Mouse (Mus musculus) CH12.LX (cell line): ENCODE measurements around the gene Ccdc8. TPM values are rescaled to one million over a fixed set of nuclear protein-coding genes. Genes with fewer than 3 reads are reported as not detected.

Experiments used
- DNase-seq: peaks from one replicate; pipeline ENCODE4 v3.0.0-alpha.2; 2013; ENCODE audit errors: extremely low read depth
- H3K27ac ChIP-seq: 2 replicates; pipeline ENCODE4 v1.5.1; 2012; ENCODE audit warnings: low read depth, mild to moderate bottlenecking, control low read depth, moderate library complexity; ENCODE audit not compliant: insufficient read depth
- H3K27me3 ChIP-seq: replicated peaks from 2 replicates; pipeline ENCODE3; 2012; ENCODE audit warnings: inconsistent platforms
- H3K36me3 ChIP-seq, 2 experiments: replicated peaks in 1 of 2; 2 replicates each; pipeline versions ENCODE3 to v1.6.1; 2012; ENCODE audit warnings: inconsistent platforms in 1 of 2, low read length in 1 of 2, mild to moderate bottlenecking in 1 of 2, mixed read lengths in 1 of 2, moderate library complexity in 1 of 2; ENCODE audit not compliant: control insufficient read depth in 1 of 2, insufficient read depth in 1 of 2
- H3K4me1 ChIP-seq, 2 experiments: 2 replicates each; pipeline ENCODE4 v1.6.1; 2012; ENCODE audit warnings: inconsistent platforms in 1 of 2, moderate library complexity in 1 of 2; ENCODE audit not compliant: insufficient read depth in 2 of 2, control insufficient read depth in 1 of 2
- H3K4me2 ChIP-seq: 2 replicates; pipeline ENCODE4 v1.6.1; 2012; ENCODE audit warnings: low read depth, mild to moderate bottlenecking, control low read depth; ENCODE audit not compliant: poor library complexity, insufficient read depth, severe bottlenecking
- H3K4me3 ChIP-seq, 3 experiments: fragments of 150-350 bp in 1 of 3; sonication (generic) in 1 of 3; replicated peaks in 1 of 3; 2 replicates each; pipeline versions ENCODE3 to v1.5.1; 2011 to 2012; ENCODE audit warnings: low read depth in 2 of 3, low read length in 2 of 3, mild to moderate bottlenecking in 2 of 3, moderate library complexity in 2 of 3, control low read depth in 1 of 3, improper control_type of control experiment in 1 of 3, inconsistent platforms in 1 of 3, mixed read lengths in 1 of 3; ENCODE audit not compliant: poor library complexity in 1 of 3
- H3K79me2 ChIP-seq: replicated peaks from 2 replicates; pipeline ENCODE4 v1.6.1; 2012; ENCODE audit warnings: mild to moderate bottlenecking, moderate library complexity; ENCODE audit not compliant: control insufficient read depth, poor library complexity, insufficient read depth, severe bottlenecking; ENCODE audit errors: extremely low read depth
- H3K9ac ChIP-seq: 2 replicates; pipeline ENCODE4 v1.6.1; 2012; ENCODE audit warnings: low read depth, mild to moderate bottlenecking, control low read depth, moderate library complexity; ENCODE audit not compliant: insufficient read depth
- H3K9me3 ChIP-seq: replicated peaks from 2 replicates; pipeline ENCODE3; 2012; ENCODE audit warnings: low read length, inconsistent platforms, mixed read lengths
- CTCF ChIP-seq, 2 experiments: IDR thresholded peaks in 1 of 2; conservative IDR thresholded peaks in 1 of 2; 2 replicates each; pipeline ENCODE4 v1.5.1; 2011 to 2012; ENCODE audit warnings: low read depth in 2 of 2, low read length in 2 of 2, improper control_type of control experiment in 1 of 2, inconsistent platforms in 1 of 2, mild to moderate bottlenecking in 1 of 2, moderate library complexity in 1 of 2
- E2F4 ChIP-seq: IDR thresholded peaks from 2 replicates; pipeline ENCODE4 v1.6.1; 2011; ENCODE audit warnings: low read depth, low read length, improper control_type of control experiment; ENCODE audit not compliant: insufficient replicate concordance
- ELF1 ChIP-seq: IDR thresholded peaks from 2 replicates; pipeline ENCODE4 v1.6.1; 2014; ENCODE audit warnings: low read depth, mild to moderate bottlenecking, inconsistent platforms, low read length, improper control_type of control experiment
- ETS1 ChIP-seq: conservative IDR thresholded peaks from 2 replicates; pipeline ENCODE4 v1.6.1; 2012; ENCODE audit warnings: low read depth, mild to moderate bottlenecking, inconsistent platforms, low read length, improper control_type of control experiment, moderate library complexity
- GABPA ChIP-seq: IDR thresholded peaks from 2 replicates; pipeline ENCODE4 v1.6.1; 2012; ENCODE audit warnings: low read depth, low read length, improper control_type of control experiment, inconsistent platforms; ENCODE audit not compliant: insufficient replicate concordance
- HCFC1 ChIP-seq: IDR thresholded peaks from 2 replicates; pipeline ENCODE4 v1.6.1; 2012; ENCODE audit warnings: low read depth, mild to moderate bottlenecking, inconsistent platforms, low read length, improper control_type of control experiment
- IRF4 ChIP-seq: IDR thresholded peaks from 2 replicates; pipeline ENCODE4 v1.6.1; 2014; ENCODE audit warnings: low read depth, mild to moderate bottlenecking, inconsistent platforms, low read length, improper control_type of control experiment
- MAX ChIP-seq: IDR thresholded peaks from 2 replicates; pipeline ENCODE4 v1.6.1; 2011; ENCODE audit warnings: low read length, improper control_type of control experiment
- MAZ ChIP-seq: IDR thresholded peaks from 2 replicates; pipeline ENCODE4 v1.6.1; 2012; ENCODE audit warnings: low read depth, mild to moderate bottlenecking, inconsistent platforms, low read length, improper control_type of control experiment, moderate library complexity
- MEF2A ChIP-seq: IDR thresholded peaks from 2 replicates; pipeline ENCODE4 v1.6.1; 2014; ENCODE audit warnings: low read depth, mild to moderate bottlenecking, inconsistent platforms, low read length, improper control_type of control experiment, borderline replicate concordance
- MXI1 ChIP-seq: IDR thresholded peaks from 2 replicates; pipeline ENCODE4 v1.6.1; 2011; ENCODE audit warnings: mild to moderate bottlenecking, low read depth, low read length, improper control_type of control experiment
- NRF1 ChIP-seq: IDR thresholded peaks from 2 replicates; pipeline ENCODE4 v1.6.1; 2014; ENCODE audit warnings: low read depth, mild to moderate bottlenecking, inconsistent platforms, low read length, improper control_type of control experiment, moderate library complexity
- PAX5 ChIP-seq: IDR thresholded peaks from 2 replicates; pipeline ENCODE4 v1.6.1; 2012; ENCODE audit warnings: low read length, inconsistent platforms, mixed read lengths
- RAD21 ChIP-seq: IDR thresholded peaks from 2 replicates; pipeline ENCODE4 v1.6.1; 2011; ENCODE audit warnings: low read depth, mild to moderate bottlenecking, low read length, improper control_type of control experiment, moderate library complexity
- UBTF ChIP-seq: IDR thresholded peaks from 2 replicates; pipeline ENCODE4 v1.6.1; 2012; ENCODE audit warnings: low read depth, mild to moderate bottlenecking, inconsistent platforms, low read length, improper control_type of control experiment, moderate library complexity
- dilution Hi-C: fragments of 300-500 bp; cut with MboI; formaldehyde crosslinking; loops from 2 replicates; pipeline ENCODE4 v1.14.3; 2020; ENCODE audit warnings: low sequenced_read_pairs; ENCODE audit not compliant: extremely low pct_unique_long_range_greater_than_20kb, extremely low pct_ligation_motif_present
- in situ Hi-C: fragments of 300-500 bp; cut with MboI; formaldehyde crosslinking; loops from 3 replicates; pipeline ENCODE4 v1.14.3; 2019; ENCODE audit warnings: low sequenced_read_pairs, low pct_ligation_motif_present, low pct_unique_long_range_greater_than_20kb, mixed read lengths
- polyA plus RNA-seq: library from polyadenylated mRNA; unstranded; fragments of >175 nt; gene quantifications from 2 replicates; pipeline ENCODE4 v1.2.1, GENCODE M21; 2012; ENCODE audit warnings: low read depth; ENCODE audit not compliant: insufficient read length
- total RNA-seq, 2 experiments: library from RNA; depleted of rRNA; stranded (reverse); fragments of 300-350 nt in 1 of 2; fragments of >200 nt in 1 of 2; gene quantifications; 2 replicates each; pipeline ENCODE4 v1.2.3; 2012 to 2014

The Ccdc8 gene
- total and polyA plus RNA-seq, 3 experiments, result 0.04 to 0.16 TPM; not detected in 1

DNA sequence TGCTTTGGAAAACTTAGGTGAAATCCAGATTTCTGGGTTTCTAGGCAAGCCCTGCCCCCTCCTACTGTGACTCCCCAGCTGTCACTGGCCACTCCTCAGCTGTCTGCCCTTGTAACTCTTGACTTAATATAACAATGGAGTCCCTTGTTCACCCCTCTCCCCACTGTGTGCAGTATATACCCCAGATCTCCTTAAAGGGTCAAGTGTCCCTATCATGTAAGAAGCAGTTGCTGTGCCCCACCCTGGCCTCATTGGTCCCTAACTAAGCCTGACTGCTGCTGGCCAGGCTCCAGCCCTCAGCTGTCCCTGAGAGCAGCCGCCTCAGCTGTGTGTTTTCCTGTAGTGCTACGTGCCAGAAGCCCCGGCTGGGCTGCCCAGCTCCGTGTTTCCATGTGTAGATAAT, 44.5 kb upstream of the Ccdc8 start:
- DNase-seq, result no peak
- in situ Hi-C loops, result no loop called here
- Histone ChIP-seq H3K4me1 (peaks cover 0 to 9% of the 10 kb centered on the region in 2 experiments; a peak in 1 of 4 replicates), H3K27me3 (peaks cover 38% of the 10 kb centered on the region), H3K4me3 (no peak overlapping the region), H3K4me2 (no peak overlapping the region), H3K36me3 (no peaks in the 10 kb centered on the region), H3K9me3 (peaks cover 14% of the 10 kb centered on the region), H3K9ac (no peak overlapping the region), H3K79me2 (no peaks in the 10 kb centered on the region), H3K27ac (no peak overlapping the region)
- dilution Hi-C loops, result no loop called here
- TF ChIP-seq UBTF, result no peak
- TF ChIP-seq MAZ, result no peak
- no peak for TF ChIP-seq RAD21
- TF ChIP-seq MAX, result no peak
- TF ChIP-seq MEF2A, result no peak
- TF ChIP-seq, all 38 proteins: peak for 0

DNA sequence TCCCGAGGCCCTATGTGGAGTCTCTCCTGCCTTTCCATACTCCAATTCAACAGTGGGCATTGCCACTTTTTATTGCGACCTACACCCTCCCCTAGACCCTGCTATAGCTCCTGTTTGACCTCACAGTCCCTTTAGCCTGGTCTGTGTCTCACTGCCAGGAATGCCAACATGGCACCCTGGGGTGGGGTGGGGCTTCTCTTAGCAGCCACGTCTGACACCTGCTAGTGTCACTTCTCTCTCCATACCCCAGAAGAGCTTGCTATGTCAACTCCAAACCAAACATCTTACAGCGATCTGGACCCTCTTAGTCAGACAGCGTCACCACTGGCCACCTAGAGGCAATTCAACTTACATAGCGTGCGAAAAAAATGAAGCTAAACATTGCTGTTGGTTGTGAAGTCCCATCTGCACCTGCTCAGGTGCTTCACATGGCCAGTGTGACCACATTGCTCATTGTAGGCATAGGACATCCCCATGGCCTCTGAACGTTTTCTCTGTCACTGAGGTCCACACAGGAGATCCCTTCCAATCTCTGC, 43.5 kb upstream of the Ccdc8 start:
- TF ChIP-seq MAZ (no peak), E2F4 (no peak), GABPA (no peak), ELF1 (no peak), UBTF (no peak), HCFC1 (no peak), IRF4 (no peak), NRF1 (no peak), PAX5 (no peak), CTCF (conservative IDR thresholded peaks at IDR 0.05 in 1 of 2, IDR thresholded peaks at IDR 0.05 in 1 of 2; ENCODE audit: low read depth in 2 of 2, low read length in 2 of 2) (no peak), MXI1 (no peak), ETS1 (no peak)
- TF ChIP-seq, all 38 proteins: peak for 0
- no peaks in the 10 kb centered on the region for H3K36me3 ChIP-seq
- no peak for DNase-seq
- no peak overlapping the region for H3K4me3 ChIP-seq
- peaks cover 0 to 9% of the 10 kb centered on the region in 2 experiments; a peak in 1 of 4 replicates for H3K4me1 ChIP-seq
- dilution Hi-C loops, result no loop called here
- H3K9ac ChIP-seq, result no peak overlapping the region
- H3K4me2 ChIP-seq, result no peak overlapping the region
- peaks cover 29% of the 10 kb centered on the region for H3K27me3 ChIP-seq
- in situ Hi-C loops, result no loop called here
- no peak overlapping the region for H3K27ac ChIP-seq
- peaks cover 14% of the 10 kb centered on the region for H3K9me3 ChIP-seq
- H3K79me2 ChIP-seq, result no peaks in the 10 kb centered on the region
